Mouse (Mus musculus) embryo, embryonic 9.5 days (tissue): ENCODE data around the gene Cbx5.

Experiments used
- DNase-seq: peaks from one replicate; pipeline ENCODE4 v3.0.0-alpha.2; 2017; ENCODE audit errors: extremely low spot score

Cbx5 gene

DNA sequence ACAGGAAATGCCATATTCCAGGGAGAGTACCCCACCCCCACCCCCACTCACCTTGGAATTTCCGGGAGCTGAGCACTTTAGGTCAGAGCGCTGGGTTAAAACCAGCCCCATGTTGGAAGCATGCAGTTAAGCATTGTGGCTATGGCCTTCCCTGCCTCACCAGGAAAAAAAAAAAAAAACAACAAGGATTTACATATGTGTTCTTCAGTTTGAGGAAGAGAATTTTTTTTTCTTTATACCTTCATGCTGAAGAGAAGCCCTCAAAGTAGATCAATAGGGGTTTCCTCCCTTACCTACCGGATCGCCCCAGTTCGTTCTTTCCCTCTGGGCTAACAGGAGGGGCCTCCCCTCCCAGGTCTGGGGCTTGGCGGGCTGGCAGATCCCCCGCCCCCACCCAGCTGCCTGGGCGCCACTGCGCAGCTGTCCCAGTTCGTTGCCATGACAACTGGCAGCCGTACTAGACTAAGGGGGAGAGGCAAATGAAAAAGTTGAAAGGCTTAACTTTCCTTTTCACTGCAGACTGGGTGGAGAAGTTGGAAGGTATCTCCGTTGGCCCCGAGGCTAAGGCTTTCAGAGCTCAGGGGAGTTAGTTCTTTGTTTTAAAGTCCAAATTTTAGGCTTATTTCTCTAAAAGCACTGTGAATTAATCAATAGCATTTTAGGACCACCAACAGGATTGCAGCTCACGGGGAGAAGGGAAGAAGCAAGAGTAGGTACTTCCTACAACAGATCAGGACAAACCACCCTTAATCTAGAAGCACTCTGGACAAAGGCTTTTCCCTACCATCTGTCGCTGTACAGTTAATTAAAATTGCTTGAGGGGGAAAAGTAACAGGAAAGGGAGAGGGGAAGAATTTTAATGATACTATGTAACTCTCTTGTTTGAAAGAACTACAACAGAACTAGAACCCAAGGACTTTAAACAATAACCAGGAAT lies 24.4 kb downstream of the Cbx5 start:
- peak; percentile 91 for DNase-seq

DNA sequence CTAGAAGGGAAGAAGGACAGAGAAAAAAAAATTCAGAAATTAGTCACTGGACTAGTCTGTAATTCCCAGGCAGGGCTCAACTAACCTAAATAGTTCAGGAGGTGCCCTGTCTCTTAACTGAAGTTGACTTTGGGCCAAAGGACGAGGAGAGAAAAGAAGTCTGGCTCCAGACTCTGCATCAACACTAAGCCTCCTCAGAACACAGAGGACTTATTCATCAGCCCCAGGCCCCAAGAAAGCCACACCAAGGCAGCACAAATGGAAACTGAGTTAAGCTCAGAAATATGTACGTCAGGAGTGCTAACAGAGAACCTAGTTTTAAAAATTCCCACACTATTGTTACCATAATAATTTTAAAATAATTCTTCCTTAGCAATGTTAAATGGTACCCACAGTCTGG lies 25.5 kb downstream of the Cbx5 start:
- no peak for DNase-seq

DNA sequence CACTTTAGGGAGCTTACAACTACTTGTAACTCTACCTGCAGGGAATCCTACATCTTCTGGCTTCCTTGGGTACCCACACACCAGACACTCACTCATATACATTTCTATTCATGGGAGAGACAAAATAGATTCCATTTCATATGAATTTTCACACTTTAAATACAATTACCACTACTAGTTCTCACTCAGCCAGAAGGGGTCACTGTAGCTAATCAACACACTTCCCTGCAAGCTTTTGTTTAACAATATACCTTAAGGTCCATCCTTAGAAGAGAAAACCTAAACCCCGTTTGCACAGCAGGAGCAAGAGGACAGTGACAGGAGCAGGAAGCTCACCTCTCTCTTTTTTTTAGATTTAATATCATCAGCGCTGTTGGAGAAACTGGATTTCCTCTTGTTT lies 34.5 kb downstream of the Cbx5 start:
- no peak for DNase-seq

- DNase-seq, result no peak
Measured at GRCm38 (mm10) chr15:103202088-103202793, 37.4 kb downstream of the Cbx5 start.

- no peak for DNase-seq
Measured at GRCm38 (mm10) chr15:103197785-103198184, 41.8 kb downstream of the Cbx5 start.

GRCm38 (mm10) chr15:103196835-103197234 lies 42.8 kb downstream of the Cbx5 start:
- DNase-seq, result no peak

GRCm38 (mm10) chr15:103193606-103194005 lies 46.0 kb downstream of the Cbx5 start:
- DNase-seq, result no peak

DNA sequence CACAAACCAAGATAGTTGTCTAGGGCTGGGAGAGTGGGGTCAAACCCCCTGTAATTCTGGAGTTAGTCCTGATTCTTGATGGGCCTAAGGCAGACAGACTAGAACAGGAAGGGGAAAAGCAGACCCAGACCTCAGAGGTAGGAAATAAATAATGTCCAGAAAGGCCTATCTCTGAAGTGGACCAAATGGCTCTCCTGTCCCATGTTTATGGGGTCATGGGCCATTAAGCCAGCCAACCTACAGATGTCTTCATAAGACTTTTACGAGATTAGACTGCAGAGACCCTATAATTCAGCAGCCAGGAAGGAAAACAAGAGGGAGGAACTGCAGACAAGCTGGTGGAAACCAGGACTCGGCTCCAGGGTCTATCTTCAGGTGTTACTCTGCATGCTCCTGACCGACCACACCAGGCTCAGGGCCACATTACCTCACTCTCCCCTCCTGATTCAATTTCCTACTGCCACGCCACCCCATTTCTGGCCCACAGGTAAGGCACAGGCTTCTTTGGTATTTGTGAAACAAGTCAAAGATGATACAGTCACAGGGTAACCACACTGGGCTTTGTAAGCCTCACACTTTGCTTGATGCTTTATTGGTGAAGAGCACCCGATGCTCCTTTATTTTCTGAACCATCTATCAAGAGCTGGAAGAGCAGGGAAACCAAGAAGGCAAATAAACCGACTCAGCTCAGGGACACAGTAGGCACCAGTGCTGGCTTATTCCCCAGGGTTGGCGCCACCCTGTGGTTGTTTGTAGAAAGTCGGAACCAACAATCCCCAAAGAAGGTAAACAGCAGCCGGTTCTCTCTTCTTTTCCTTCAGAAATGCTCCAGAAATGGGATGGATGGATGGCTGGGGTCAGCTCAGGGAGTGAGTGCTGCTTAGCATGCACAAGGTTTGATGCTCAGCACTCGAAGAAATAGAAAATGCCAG lies 48.8 kb downstream of the Cbx5 start:
- DNase-seq, result peak; percentile 25

DNA sequence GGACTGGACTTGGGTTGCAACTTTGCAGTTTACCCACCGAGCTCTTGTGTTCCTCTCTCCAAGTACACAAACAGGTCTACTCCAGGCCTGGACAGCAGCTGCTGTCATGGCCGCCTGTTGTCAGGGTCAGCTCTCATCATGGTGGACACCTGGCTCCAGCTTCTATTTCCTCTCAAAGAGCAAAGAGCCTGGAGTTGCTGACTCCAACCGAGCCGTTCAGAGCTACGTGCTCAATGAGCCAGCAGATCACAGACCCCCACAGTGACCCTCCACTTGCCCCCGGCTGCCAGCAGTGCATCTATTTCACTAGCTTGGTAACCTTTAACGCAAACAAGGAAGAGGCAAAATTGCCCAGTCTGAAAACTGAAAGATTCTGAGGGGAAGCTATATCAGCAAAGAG lies 49.5 kb downstream of the Cbx5 start:
- no peak for DNase-seq

DNA sequence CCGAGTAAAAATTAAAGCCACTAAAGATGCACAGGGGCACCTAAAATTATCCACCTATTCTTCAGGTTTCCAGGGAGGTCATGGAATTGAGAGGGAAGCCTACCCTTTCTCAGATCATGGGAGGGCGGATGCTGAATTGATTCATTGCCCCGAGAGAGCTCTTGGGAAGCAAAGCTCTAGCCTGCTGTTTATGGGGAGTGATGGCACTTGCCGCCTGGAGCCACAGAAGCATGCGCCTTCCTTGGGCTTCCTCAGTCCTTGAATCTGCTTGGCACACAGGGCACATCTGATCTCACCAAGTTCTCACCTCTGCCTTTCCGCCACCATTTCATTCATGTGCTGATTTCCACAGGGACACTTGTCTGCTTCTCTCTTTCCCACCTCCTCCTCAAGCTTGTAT lies 51.8 kb downstream of the Cbx5 start:
- no peak for DNase-seq

GRCm38 (mm10) chr15:103185462-103186198 lies 54.0 kb downstream of the Cbx5 start:
- DNase-seq, result peak; percentile 43

DNA sequence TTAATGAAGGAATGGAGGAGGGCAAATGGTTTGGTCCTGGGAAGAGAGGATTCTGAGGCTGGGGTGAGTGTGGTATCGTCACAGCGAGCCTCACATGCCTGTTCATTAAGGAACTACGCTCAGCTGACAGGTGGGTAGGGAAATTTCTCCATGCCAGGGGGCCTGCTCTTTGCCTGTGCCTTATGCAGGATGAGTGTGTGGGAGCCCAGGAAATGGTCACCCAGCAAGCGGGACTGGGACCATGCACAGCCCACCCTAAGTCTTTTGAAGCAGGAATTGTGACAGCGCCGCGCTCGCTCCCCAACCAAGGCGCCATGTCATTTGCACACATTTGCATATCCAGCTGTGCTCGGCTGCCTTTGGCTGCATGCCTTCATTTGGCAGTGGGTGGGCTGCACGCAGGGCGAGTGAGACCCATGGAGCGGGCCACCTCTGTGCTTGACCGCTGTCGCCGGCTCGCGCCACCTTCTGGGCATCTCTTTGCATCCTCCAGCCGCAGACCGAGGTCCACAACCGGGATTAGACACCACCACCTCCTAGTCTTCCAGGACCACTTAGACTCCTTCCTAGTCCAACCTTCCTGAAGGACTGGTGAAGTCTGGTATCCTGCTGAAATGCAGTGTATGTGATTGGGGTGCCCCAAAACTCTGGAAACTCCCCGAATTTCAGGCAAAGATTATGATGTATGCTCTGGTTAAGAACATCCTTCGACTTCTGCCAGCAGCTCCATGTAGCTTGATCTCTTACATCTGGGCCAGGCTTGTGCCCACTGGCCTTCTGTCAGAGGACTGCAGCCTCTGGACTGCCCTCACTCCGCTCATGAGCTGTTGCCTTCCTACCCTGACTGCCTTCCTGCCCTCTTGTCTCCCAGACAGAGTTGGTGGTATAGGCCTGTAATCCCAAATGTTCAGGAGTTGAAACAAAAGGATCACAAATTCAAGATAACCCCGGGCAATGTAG lies 55.7 kb downstream of the Cbx5 start:
- peak; percentile 56 for DNase-seq

DNA sequence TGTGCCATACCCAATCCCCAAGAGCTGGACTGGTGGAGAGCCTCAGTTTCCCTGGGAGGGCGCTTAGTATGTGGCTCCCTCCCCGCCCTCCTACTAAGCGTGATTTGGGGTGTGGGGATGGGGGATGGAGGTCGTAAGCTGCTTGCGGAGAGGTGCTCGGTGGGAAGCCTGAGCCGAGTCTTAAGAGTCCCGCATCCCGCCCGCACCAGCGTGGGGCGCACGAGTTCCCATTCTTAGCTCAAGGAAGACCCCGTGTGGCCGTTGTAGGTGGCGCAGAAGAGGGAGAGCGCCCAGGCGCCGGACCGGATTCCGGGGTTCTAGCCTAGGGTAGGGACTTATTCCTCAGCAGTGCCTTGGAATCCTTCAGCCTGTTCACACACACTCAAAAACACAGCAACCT lies 56.5 kb downstream of the Cbx5 start:
- DNase-seq, result peak; percentile 76

DNA sequence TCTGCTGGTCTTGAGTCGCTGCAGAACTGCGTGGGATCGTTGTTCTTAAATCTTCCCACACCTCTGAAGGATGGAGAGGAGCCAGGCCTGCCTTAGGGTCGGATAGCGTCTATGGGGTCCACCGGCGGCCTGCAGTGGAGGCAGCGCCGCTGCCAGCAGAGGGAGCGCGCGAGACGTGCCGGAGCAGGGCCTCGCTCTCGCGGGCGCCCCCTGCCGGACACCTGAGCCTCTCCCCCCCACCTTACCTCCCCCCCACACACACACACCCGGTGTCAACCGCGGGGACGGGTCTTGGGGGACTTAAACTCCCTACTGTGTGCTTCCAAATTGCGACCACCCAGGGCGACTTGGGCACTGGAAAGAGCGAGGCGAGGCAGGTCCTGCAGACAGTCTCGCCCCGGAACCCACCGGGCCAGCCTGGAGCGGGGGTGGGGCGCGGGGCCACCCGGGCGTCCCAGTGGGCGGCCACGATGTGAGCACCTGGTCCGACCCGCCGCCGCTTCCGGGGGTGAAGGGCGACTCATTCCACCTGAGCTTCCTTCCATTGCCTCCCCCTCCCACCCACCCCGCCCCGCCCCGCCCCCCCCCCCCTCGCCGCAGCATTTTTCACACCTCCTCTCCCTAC lies 57.3 kb downstream of the Cbx5 start:
- DNase-seq, result peak; percentile 85

- DNase-seq, result no peak
Measured at GRCm38 (mm10) chr15:103180406-103180805, 59.2 kb downstream of the Cbx5 start.

GRCm38 (mm10) chr15:103178767-103179166 lies 60.8 kb downstream of the Cbx5 start:
- DNase-seq, result no peak

DNA sequence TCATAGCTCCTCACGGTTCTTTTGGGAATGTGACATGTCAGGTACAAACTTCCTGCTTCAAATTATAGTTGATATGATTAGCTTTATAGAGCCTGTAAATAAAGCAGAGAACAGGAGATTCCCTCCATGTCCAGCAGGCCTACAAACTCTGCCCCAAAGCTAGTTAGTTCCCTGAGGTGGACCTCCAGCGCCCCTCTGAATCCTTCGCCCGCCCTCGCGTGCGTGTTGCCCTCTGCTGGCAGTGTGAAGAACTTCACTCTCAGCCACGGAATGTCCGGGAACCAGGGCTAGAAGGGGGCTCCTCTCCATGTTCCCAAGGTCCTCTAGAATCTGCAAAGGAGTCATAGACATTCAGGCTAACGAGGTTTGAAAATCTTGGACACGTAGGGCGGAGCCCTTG lies 61.5 kb downstream of the Cbx5 start:
- DNase-seq, result peak; percentile 66

DNA sequence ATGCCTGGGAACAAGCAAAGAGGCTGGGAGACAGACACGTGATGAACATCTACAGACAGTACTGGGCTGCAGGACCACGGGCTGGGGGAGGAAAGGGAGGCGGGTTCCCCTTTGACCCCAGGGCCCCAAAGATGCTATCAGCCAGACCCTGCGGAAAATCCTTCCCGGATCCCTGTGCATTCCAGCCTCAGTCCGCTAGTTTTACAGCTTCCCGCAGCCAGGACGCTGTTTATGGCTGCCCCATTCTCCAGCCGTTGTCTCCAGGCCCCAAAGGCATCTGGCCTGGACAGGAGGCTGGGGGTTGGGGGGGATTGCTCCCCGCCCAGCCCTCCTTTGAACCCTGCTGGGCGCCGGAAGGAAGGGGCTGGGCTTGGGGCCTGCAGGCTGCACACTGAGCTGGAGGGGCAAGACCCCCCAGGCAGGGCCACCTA lies 62.0 kb downstream of the Cbx5 start:
- peak; percentile 65 for DNase-seq

DNA sequence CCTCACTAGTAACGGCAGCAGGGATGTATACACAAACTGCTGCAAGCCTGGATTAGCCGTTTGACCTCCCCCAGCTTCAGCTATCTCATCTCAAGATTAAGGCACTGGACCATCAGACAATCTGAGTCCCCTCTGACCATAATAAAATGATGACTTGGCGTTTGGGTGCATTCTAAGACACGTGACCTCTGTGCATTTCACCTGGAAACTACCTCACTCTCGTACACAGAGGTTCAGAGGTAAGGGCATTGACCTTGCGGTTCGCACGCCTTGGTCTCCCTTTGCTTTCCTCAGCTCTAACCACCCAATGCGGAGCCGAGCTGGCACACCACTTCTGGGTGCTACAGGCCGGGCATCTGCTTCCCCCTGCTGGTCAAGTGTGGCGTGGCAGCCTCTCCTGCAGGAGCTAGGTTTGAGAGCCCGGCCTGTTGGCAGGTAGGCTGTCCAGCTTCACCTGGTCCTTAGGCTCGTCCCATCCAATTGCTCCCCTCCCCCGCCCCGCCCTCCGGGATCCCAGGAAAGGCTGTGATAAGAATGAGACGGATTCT lies 62.7 kb downstream of the Cbx5 start:
- peak; percentile 89 for DNase-seq
